Mouse (Mus musculus) liver, adult 2 months (tissue): Measurements from ENCODE around the gene Agrn. TPM values are rescaled to one million over a fixed set of nuclear protein-coding genes. Genes with fewer than 3 reads are reported as not detected.

Experiments used
- DNase-seq: peaks from one replicate; pipeline ENCODE4 v3.0.0-alpha.2; 2011; ENCODE audit warnings: low read depth, low spot score; ENCODE audit errors: extremely low read depth
- H3K27ac ChIP-seq: fragments of 200-500 bp; replicated peaks from 2 replicates; pipeline ENCODE4 v1.5.1; 2012; ENCODE audit warnings: low read depth, mild to moderate bottlenecking, control low read depth, inconsistent platforms, low read length; ENCODE audit not compliant: insufficient read depth
- H3K27me3 ChIP-seq: fragments of 200-500 bp; 2 replicates; pipeline ENCODE4 v1.6.1; 2012; ENCODE audit warnings: mild to moderate bottlenecking, moderate library complexity, low read length, inconsistent platforms; ENCODE audit not compliant: control insufficient read depth, insufficient read depth
- H3K36me3 ChIP-seq: fragments of 200-500 bp; 2 replicates; pipeline ENCODE4 v1.6.1; 2012; ENCODE audit warnings: low read length, inconsistent platforms; ENCODE audit not compliant: control insufficient read depth, insufficient read depth
- H3K4me1 ChIP-seq: fragments of 200-500 bp; 2 replicates; pipeline ENCODE4 v1.6.1; 2011; ENCODE audit warnings: low read length; ENCODE audit not compliant: control insufficient read depth, insufficient read depth
- H3K4me3 ChIP-seq: fragments of 200-500 bp; 2 replicates; pipeline ENCODE4 v1.5.1; 2011; ENCODE audit warnings: low read depth, mild to moderate bottlenecking, control low read depth, low read length, moderate library complexity; ENCODE audit not compliant: insufficient read depth
- H3K79me2 ChIP-seq: fragments of 200-500 bp; 2 replicates; pipeline ENCODE4 v1.6.1; 2012; ENCODE audit warnings: inconsistent platforms, mild to moderate bottlenecking, low read length, moderate library complexity; ENCODE audit not compliant: control insufficient read depth, insufficient read depth
- H3K9ac ChIP-seq: fragments of 200-500 bp; 2 replicates; pipeline ENCODE4 v1.6.1; 2012; ENCODE audit warnings: low read depth, mild to moderate bottlenecking, control low read depth, inconsistent platforms, low read length
- CTCF ChIP-seq: fragments of 200-500 bp; IDR thresholded peaks from 2 replicates; pipeline ENCODE4 v1.5.1; 2011; ENCODE audit warnings: low read depth, low read length, control low read depth
- POLR2A ChIP-seq: fragments of 200-500 bp; IDR thresholded peaks from 2 replicates; pipeline ENCODE4 v1.6.1; 2011; ENCODE audit warnings: low read length, control low read depth; ENCODE audit not compliant: insufficient read depth; ENCODE audit errors: extremely low read depth
- WGBS: fragments of 180-500 bp; shearing (Covaris S2); methylation state at CpG from one replicate; pipeline ENCODE4 v1.1.7; 2018; 5-methylcytosine and 5-hydroxymethylcytosine counted together
- polyA plus RNA-seq: library from polyadenylated mRNA; depleted of rRNA; stranded (reverse); fragments of >200 nt; gene quantifications from 2 replicates; pipeline ENCODE4 v1.2.3, GENCODE M21; 2012; rRNA removed
- total RNA-seq: library from RNA; depleted of rRNA; stranded (reverse); fragments of >200 nt; gene quantifications from 2 replicates; pipeline ENCODE4 v1.2.3, GENCODE M21; 2014; rRNA removed

Gene Agrn
- total RNA-seq (10.4 and 13.8 TPM in 2 replicates), polyA plus RNA-seq (20.5 and 33.2 TPM in 2 replicates)

DNA sequence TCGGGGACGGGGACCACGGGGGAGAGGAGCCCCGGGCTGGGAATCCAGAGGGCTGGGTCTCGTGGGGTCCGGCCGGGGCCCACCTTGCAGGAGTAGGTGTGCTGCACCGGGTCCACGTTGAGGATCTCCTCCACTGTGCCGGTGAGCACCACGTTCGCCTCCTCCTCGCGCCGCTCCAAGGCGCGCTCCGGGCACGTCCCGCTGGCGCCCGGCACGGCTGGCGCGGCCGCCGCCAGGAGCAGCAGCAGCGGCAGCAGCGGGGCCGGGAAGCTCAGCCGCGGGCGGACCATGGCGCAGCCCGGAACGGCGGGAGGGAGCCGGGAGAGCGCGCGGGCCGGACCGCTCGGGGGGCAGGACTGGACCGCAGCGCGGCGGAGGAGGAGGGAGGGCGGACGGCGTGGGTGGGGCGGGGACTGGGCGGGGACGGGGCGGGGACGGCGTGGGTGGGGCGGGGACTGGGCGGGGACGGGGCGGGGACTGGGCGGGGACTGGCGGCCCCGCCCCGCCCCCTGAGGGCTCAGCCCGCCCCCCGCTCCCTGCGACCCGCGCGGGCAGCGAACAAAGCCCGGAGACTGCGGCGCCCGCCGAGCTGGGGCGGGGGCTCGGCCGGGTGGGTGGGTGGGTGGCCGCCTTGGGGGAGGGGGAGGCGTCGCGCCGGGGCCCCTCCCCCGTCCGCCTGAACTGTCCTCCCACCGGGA lies at the start of gene Agrn:
TSS of gene Agrn (minus strand) at position 358 of the 698 bp plus-strand sequence.
- Histone ChIP-seq H3K36me3 (no peaks in the 10 kb centered on the region), H3K4me1 (peaks cover 8% of the 10 kb centered on the region; the same call in 1 of the 2 replicates), H3K4me3 (peak within 1 kb of the TSS; percentile 91), H3K79me2 (0 out of 2 replicates have a peak, but pooled peaks cover 6% of the 10 kb centered on the region), H3K27ac (peak within 1 kb of the TSS; percentile 90), H3K27me3 (no peaks in the 10 kb centered on the region), H3K9ac (peak within 1 kb of the TSS; percentile 96)
- WGBS: 1% methylated on average over 50 of the region's 88 CpGs
- TF ChIP-seq CTCF (no peak), POLR2A (peak; percentile 78)
- DNase-seq: peak; percentile 22

DNA sequence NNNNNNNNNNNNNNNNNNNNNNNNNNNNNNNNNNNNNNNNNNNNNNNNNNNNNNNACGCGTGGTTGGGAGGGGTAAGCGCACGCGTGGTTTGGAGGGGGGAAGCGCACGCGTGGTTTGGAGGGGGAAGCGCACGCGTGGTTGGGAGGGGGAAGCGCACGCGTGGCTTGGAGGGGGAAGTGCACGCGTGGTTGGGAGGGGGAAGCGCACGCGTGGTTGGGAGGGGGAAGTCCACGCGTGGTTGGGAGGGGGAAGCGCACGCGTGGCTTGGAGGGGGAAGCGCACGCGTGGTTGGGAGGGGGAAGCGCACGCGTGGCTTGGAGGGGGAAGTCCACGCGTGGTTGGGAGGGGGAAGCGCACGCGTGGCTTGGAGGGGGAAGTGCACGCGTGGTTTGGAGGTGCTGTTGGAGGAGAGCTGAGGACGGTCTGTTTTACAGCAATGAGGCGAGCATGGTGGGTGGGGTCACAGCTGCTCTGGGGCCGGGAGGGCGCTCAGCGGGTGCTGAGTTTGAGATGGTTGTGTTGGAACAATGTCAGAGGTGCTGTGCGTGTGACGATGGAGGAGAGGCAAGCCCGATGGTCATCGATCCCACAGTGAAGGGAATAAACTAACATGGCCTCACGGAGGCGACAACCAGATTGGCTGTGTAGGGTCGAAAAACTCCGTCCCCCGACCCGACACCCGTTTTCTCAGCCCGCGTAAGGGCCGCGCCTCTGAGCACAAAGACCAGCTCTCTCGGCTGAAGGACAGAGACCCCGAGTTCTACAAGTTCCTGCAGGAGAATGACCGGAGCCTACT lies 39.6 kb upstream of the Agrn start:
- no peak for DNase-seq
- Histone ChIP-seq H3K27me3 (no peaks in the 10 kb centered on the region), H3K79me2 (peaks cover 6% of the 10 kb centered on the region; the same call in 1 of the 2 replicates), H3K9ac (peak overlapping the region; percentile 64), H3K36me3 (peaks cover 7% of the 10 kb centered on the region), H3K27ac (no peak overlapping the region), H3K4me3 (peak overlapping the region; percentile 86), H3K4me1 (no peaks in the 10 kb centered on the region)
- 41% methylated on average over 57 of the region's 60 CpGs for WGBS
- TF ChIP-seq POLR2A: no peak
- TF ChIP-seq CTCF: no peak

DNA sequence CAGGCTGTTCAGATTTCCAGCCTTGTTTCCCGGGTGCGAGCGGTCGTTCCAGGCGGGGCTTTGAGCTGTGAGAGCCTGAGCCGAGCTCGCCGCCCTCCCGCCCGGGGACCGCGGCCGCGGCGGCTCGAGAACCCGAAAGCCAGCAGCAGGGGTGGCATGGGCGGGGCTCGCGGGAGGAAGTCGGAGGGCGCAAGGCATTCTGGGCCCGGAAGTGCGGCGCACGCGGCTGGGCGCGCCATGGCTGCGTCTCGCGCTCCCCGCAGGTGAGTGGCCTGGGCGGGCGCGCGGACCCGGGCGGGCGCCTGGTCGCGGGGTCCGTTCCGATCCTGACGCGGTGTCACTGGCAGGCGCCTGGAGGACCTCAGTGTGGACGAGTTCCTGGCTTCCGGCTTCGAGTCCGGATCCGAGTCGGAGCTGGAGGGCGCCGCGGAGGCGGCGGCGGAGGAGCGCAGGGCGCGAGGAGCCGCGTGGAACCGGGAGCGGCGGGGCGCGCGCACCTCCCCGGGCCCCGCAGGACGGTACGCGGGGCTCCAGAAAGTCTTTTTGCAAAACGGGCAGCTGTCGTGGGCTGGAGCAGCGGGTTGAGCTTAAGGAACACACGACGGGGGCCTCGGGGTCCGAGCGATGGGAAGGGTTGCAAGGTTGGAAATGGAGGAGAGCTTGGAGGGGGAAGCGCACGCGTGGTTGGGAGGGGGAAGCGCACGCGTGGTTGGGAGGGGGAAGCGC lies 38.7 kb upstream of the Agrn start, which contains the start of gene Noc2l:
TSS of gene Noc2l (plus strand) at position 203 of the 726 bp plus-strand sequence.
- DNase-seq: peak; percentile 72
- Histone ChIP-seq H3K79me2 (peaks cover 6% of the 10 kb centered on the region; the same call in 1 of the 2 replicates), H3K27me3 (no peaks in the 10 kb centered on the region), H3K36me3 (peaks cover 4% of the 10 kb centered on the region), H3K9ac (peak within 1 kb of the TSS; percentile 88), H3K4me3 (peak within 1 kb of the TSS; percentile 86), H3K4me1 (no peaks in the 10 kb centered on the region), H3K27ac (peak within 1 kb of the TSS; percentile 75)
- under 1% methylated on average over 90 of the region's 90 CpGs for WGBS
- TF ChIP-seq POLR2A: peak; percentile 51; the same call in 1 of the 2 replicates
- TF ChIP-seq CTCF: no peak

DNA sequence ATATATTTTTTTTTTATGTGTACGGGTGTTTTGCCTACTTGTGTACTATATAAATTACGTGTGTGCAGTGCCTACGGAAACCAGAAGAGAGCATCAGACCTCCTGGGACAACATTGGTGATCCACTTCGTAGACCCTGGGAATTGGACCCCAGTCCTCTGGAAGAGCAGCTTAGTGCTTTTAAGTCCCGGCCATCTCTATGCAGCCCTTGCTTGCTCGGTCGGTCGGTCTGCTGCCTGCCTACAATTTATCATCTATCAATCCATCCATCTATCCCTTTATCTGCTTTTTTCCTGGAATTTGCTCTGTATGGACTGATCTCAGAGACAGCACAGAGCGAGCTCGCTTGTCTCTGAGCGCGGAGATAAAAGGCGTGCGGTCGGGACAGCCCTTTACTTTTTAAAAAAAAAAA lies 38.1 kb upstream of the Agrn start:
- WGBS: under 1% methylated on average over 15 of the region's 15 CpGs
- H3K4me3 ChIP-seq: peak overlapping the region; percentile 86
- H3K79me2 ChIP-seq: peaks cover 6% of the 10 kb centered on the region; the same call in 1 of the 2 replicates
- peak overlapping the region; percentile 57 for H3K9ac ChIP-seq
- peaks cover 3% of the 10 kb centered on the region for H3K36me3 ChIP-seq
- H3K4me1 ChIP-seq: no peaks in the 10 kb centered on the region
- peak; percentile 58 for DNase-seq
- peak overlapping the region; percentile 75 for H3K27ac ChIP-seq
- no peaks in the 10 kb centered on the region for H3K27me3 ChIP-seq
- TF ChIP-seq CTCF: peak; percentile 4; the same call in 1 of the 2 replicates
- TF ChIP-seq POLR2A: no peak

DNA sequence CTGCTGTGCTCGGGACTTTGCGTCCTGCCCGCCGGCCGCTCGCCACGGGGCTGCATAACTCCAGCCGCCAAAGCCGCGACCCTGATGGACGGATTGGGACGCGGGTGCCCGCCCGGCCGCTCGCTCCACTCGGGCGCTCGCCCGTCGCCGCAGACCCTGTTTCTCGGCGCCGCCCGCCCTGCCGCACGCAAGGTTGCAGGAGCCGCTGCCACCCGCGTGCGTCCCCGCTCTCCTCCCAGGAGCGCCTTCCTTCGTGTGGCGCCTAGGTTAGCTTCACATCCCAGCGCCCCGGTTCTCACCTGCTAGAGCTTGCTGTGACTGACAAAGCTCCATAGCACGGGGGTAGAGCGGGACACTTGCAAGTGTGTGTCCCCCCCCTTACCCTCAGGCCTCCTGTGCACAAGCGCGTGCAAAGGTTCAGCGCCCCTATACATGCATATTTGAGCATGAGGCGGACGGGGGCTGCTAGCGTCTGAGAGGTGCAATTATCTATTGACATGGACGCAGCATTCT lies 37.5 kb upstream of the Agrn start, which contains the start of gene Plekhn1:
TSS of gene Plekhn1 (minus strand) at position 157 of the 513 bp plus-strand sequence.
- H3K36me3 ChIP-seq: no peaks in the 10 kb centered on the region; the same call in 1 of the 2 replicates
- H3K4me3 ChIP-seq: peak within 1 kb of the TSS; percentile 86
- H3K9ac ChIP-seq: peak within 1 kb of the TSS; percentile 84
- no peak for TF ChIP-seq POLR2A
- TF ChIP-seq CTCF: no peak
- H3K27me3 ChIP-seq: no peaks in the 10 kb centered on the region
- peaks cover 6% of the 10 kb centered on the region; the same call in 1 of the 2 replicates for H3K79me2 ChIP-seq
- WGBS: under 1% methylated on average over 42 of the region's 48 CpGs
- DNase-seq: peak; percentile 29
- no peaks in the 10 kb centered on the region for H3K4me1 ChIP-seq
- H3K27ac ChIP-seq: peak within 1 kb of the TSS; percentile 75
